Mouse (Mus musculus) heart, embryonic 10.5 days (tissue): ENCODE results near the gene H2-DMb1. TPM values are rescaled to one million over a fixed set of nuclear protein-coding genes. Genes with fewer than 3 reads are reported as not detected.
A peak's percentile ranks its signal among the peaks of the same experiment; 100 is the strongest.

Experiments used
- DNase-seq: peaks from one replicate; pipeline ENCODE4 v3.0.0-alpha.2; 2017; ENCODE audit warnings: low spot score
- H3K27ac ChIP-seq: fragments of 300-500 bp; sonication (generic); 2 replicates; pipeline ENCODE4 v1.5.1; 2016; ENCODE audit warnings: mild to moderate bottlenecking
- H3K27me3 ChIP-seq: fragments of 300-500 bp; sonication (generic); 2 replicates; pipeline ENCODE4 v1.6.1; 2016; ENCODE audit warnings: mild to moderate bottlenecking; ENCODE audit not compliant: poor library complexity, insufficient read depth, severe bottlenecking
- H3K36me3 ChIP-seq: fragments of 300-500 bp; sonication (generic); 2 replicates; pipeline ENCODE4 v1.6.1; 2016; ENCODE audit warnings: mild to moderate bottlenecking, moderate library complexity
- H3K4me1 ChIP-seq: fragments of 300-500 bp; sonication (generic); 2 replicates; pipeline ENCODE4 v1.6.1; 2016; ENCODE audit warnings: mild to moderate bottlenecking
- H3K4me3 ChIP-seq: fragments of 300-500 bp; sonication (generic); 2 replicates; pipeline ENCODE4 v1.5.1; 2016; ENCODE audit warnings: mild to moderate bottlenecking, moderate library complexity
- H3K9me3 ChIP-seq: fragments of 300-500 bp; sonication (generic); 2 replicates; pipeline ENCODE4 v1.6.1; 2016; ENCODE audit warnings: mild to moderate bottlenecking, moderate library complexity
- WGBS: fragments of 180-500 bp; shearing (Covaris S2); methylation state at CpG from one replicate; pipeline ENCODE4 v1.1.7; 2016; 5-methylcytosine and 5-hydroxymethylcytosine counted together
- polyA plus RNA-seq: library from polyadenylated mRNA; unstranded; fragments of >200 nt; fragmentation: Nextera tagmentation; extraction: Ambion mirVana; gene quantifications from 2 replicates; pipeline ENCODE4 v1.2.1, GENCODE M21; 2016

The H2-DMb1 gene
- polyA plus RNA-seq, 1 experiment from 2014 or later, result 0.29 TPM

GRCm38 (mm10) chr17:34118873-34119248 lies 34.0 kb upstream of the H2-DMb1 start:
- H3K27ac ChIP-seq, result peak overlapping the region; percentile 98
- DNase-seq, result no peak
- H3K36me3 ChIP-seq, result peaks cover 55% of the 10 kb centered on the region
- H3K9me3 ChIP-seq, result no peaks in the 10 kb centered on the region
- H3K4me3 ChIP-seq, result peak overlapping the region; percentile 83
- no peaks in the 10 kb centered on the region for H3K27me3 ChIP-seq
- peaks cover 14% of the 10 kb centered on the region for H3K4me1 ChIP-seq
- WGBS, result under 1% methylated on average over 37 of the region's 38 CpGs

GRCm38 (mm10) chr17:34119249-34120179 lies 33.4 kb upstream of the H2-DMb1 start, which contains the start of gene H2-DMa:
Gene H2-DMa (plus strand): TSS chr17:34119541.
- peak; percentile 99 for DNase-seq
- WGBS, result under 1% methylated on average over 96 of the region's 96 CpGs
- Histone ChIP-seq H3K4me3 (peak within 1 kb of the TSS; percentile 83), H3K27ac (peak within 1 kb of the TSS; percentile 98), H3K4me1 (peaks cover 18% of the 10 kb centered on the region), H3K9me3 (no peaks in the 10 kb centered on the region), H3K36me3 (peaks cover 49% of the 10 kb centered on the region), H3K27me3 (no peaks in the 10 kb centered on the region)

GRCm38 (mm10) chr17:34120180-34120723 lies 32.6 kb upstream of the H2-DMb1 start:
- 3% methylated on average over 41 of the region's 42 CpGs for WGBS
- no peaks in the 10 kb centered on the region for H3K9me3 ChIP-seq
- no peaks in the 10 kb centered on the region for H3K27me3 ChIP-seq
- H3K27ac ChIP-seq, result peak overlapping the region; percentile 98
- H3K4me1 ChIP-seq, result peaks cover 21% of the 10 kb centered on the region
- DNase-seq, result peak; percentile 90
- peaks cover 41% of the 10 kb centered on the region for H3K36me3 ChIP-seq
- peak overlapping the region; percentile 83 for H3K4me3 ChIP-seq

GRCm38 (mm10) chr17:34120814-34121171 lies 32.1 kb upstream of the H2-DMb1 start:
- Histone ChIP-seq H3K36me3 (peaks cover 36% of the 10 kb centered on the region), H3K4me3 (peak overlapping the region; percentile 83), H3K27ac (peak overlapping the region; percentile 98), H3K9me3 (no peaks in the 10 kb centered on the region), H3K4me1 (peaks cover 21% of the 10 kb centered on the region), H3K27me3 (no peaks in the 10 kb centered on the region)
- 0% methylated on average over 31 of the region's 31 CpGs for WGBS
- no peak for DNase-seq

- Histone ChIP-seq H3K27me3 (no peaks in the 10 kb centered on the region), H3K4me1 (peaks cover 21% of the 10 kb centered on the region), H3K9me3 (no peaks in the 10 kb centered on the region), H3K36me3 (peaks cover 34% of the 10 kb centered on the region), H3K27ac (peak overlapping the region; percentile 98), H3K4me3 (peak overlapping the region; percentile 83)
- WGBS, result under 1% methylated on average over 35 of the region's 35 CpGs
- DNase-seq, result peak; percentile 93
These were observed 31.5 kb upstream of the H2-DMb1 start for GRCm38 (mm10) chr17:34121172-34121878.

- Histone ChIP-seq H3K4me3 (peak overlapping the region; percentile 83), H3K4me1 (peaks cover 19% of the 10 kb centered on the region), H3K36me3 (peaks cover 34% of the 10 kb centered on the region), H3K9me3 (no peaks in the 10 kb centered on the region), H3K27ac (peak overlapping the region; percentile 98), H3K27me3 (no peaks in the 10 kb centered on the region)
- peak; percentile 82 for DNase-seq
- WGBS, result 2% methylated on average over 9 of the region's 10 CpGs
These were observed 31.0 kb upstream of the H2-DMb1 start for GRCm38 (mm10) chr17:34121879-34122187.

- peaks cover 21% of the 10 kb centered on the region for H3K4me1 ChIP-seq
- peak within 1 kb of the TSS; percentile 98 for H3K27ac ChIP-seq
- H3K36me3 ChIP-seq, result peaks cover 29% of the 10 kb centered on the region
- DNase-seq, result peak; percentile 98
- peak within 1 kb of the TSS; percentile 83 for H3K4me3 ChIP-seq
- H3K9me3 ChIP-seq, result no peaks in the 10 kb centered on the region
- H3K27me3 ChIP-seq, result no peaks in the 10 kb centered on the region
- under 1% methylated on average over 72 of the region's 75 CpGs for WGBS
These were observed 30.5 kb upstream of the H2-DMb1 start, which contains the start of gene Brd2 for GRCm38 (mm10) chr17:34122188-34122984. Gene Brd2 (minus strand): TSS chr17:34122634.

GRCm38 (mm10) chr17:34123111-34123510 lies 29.8 kb upstream of the H2-DMb1 start:
- H3K27ac ChIP-seq, result peak overlapping the region; percentile 98
- DNase-seq, result no peak
- H3K4me1 ChIP-seq, result peaks cover 28% of the 10 kb centered on the region
- no peaks in the 10 kb centered on the region for H3K27me3 ChIP-seq
- no peaks in the 10 kb centered on the region for H3K9me3 ChIP-seq
- H3K4me3 ChIP-seq, result peak overlapping the region; percentile 83
- H3K36me3 ChIP-seq, result peaks cover 22% of the 10 kb centered on the region
- 1% methylated on average over 7 of the region's 7 CpGs for WGBS

- H3K27ac ChIP-seq, result peak overlapping the region; percentile 98
- H3K4me3 ChIP-seq, result peak overlapping the region; percentile 83
- H3K36me3 ChIP-seq, result peaks cover 18% of the 10 kb centered on the region
- H3K9me3 ChIP-seq, result no peaks in the 10 kb centered on the region
- WGBS, result 4% methylated on average over 2 of the region's 2 CpGs
- H3K27me3 ChIP-seq, result no peaks in the 10 kb centered on the region
- H3K4me1 ChIP-seq, result peaks cover 32% of the 10 kb centered on the region
- DNase-seq, result peak; percentile 87
These were observed 29.4 kb upstream of the H2-DMb1 start for GRCm38 (mm10) chr17:34123518-34123917.

- no peak for DNase-seq
- Histone ChIP-seq H3K27me3 (no peaks in the 10 kb centered on the region), H3K27ac (no peak overlapping the region), H3K4me3 (no peak overlapping the region; the same call in 1 of the 2 replicates), H3K36me3 (peaks cover 10% of the 10 kb centered on the region; the same call in 1 of the 2 replicates), H3K9me3 (no peaks in the 10 kb centered on the region), H3K4me1 (peaks cover 42% of the 10 kb centered on the region)
- WGBS, result 78% methylated on average over 6 of the region's 6 CpGs
These were observed 28.2 kb upstream of the H2-DMb1 start for GRCm38 (mm10) chr17:34124649-34125048.

- Histone ChIP-seq H3K27me3 (no peaks in the 10 kb centered on the region), H3K27ac (no peak overlapping the region), H3K4me3 (no peak overlapping the region), H3K36me3 (peaks cover 9% of the 10 kb centered on the region; the same call in 1 of the 2 replicates), H3K9me3 (no peaks in the 10 kb centered on the region), H3K4me1 (peaks cover 42% of the 10 kb centered on the region)
- no peak for DNase-seq
- 59% methylated on average over 9 of the region's 9 CpGs for WGBS
These were observed 25.9 kb upstream of the H2-DMb1 start for GRCm38 (mm10) chr17:34126826-34127420.

- Histone ChIP-seq H3K4me3 (no peak overlapping the region), H3K27me3 (no peaks in the 10 kb centered on the region), H3K36me3 (peaks cover 9% of the 10 kb centered on the region; the same call in 1 of the 2 replicates), H3K4me1 (peaks cover 42% of the 10 kb centered on the region), H3K9me3 (no peaks in the 10 kb centered on the region), H3K27ac (no peak overlapping the region)
- no peak for DNase-seq
- 12% methylated on average over 6 of the region's 6 CpGs for WGBS
These were observed 25.4 kb upstream of the H2-DMb1 start for GRCm38 (mm10) chr17:34127475-34127874.
